Mouse (Mus musculus): ENCODE measurements around the gene Zfp853. TPM values are rescaled to one million over a fixed set of nuclear protein-coding genes. Genes with fewer than 3 reads are reported as not detected.

The Zfp853 gene
- total and polyA plus RNA-seq, 3 experiments = 0.08 to 0.14 TPM; not detected in 1

Other genes starting within 250 kb of the Zfp853 start
- 16.4 and 17.1 TPM in 2 replicates for gene Rnf216, start 180.6 kb downstream of the Zfp853 start, total RNA-seq (2012; rRNA removed)
- gene Rnf216, start 180.6 kb downstream of the Zfp853 start, polyA plus RNA-seq (2012; ENCODE audit: insufficient read depth in 1 of 2, insufficient read length in 2 of 2, low read depth in 1 of 2, low replicate concordance in 2 of 2, missing spikeins in 1 of 2) = 100 to 1,000 TPM in 1 of 2 experiments, 10 to 100 TPM in 1; 30.8 to 123 TPM
- gene Olfr718-ps1, start 146.0 kb downstream of the Zfp853 start, total RNA-seq (2012; rRNA removed) = 0.07 TPM in 1 of 2 replicates, not detected in the other
- under 1 TPM in 1 of 2 experiments, not detected in 1; 0.01 TPM for gene Olfr718-ps1, start 146.0 kb downstream of the Zfp853 start, polyA plus RNA-seq (2012; ENCODE audit: insufficient read depth in 1 of 2, insufficient read length in 2 of 2, low read depth in 1 of 2, low replicate concordance in 2 of 2, missing spikeins in 1 of 2)
- 5.4 and 7.5 TPM in 2 replicates for gene Rbak, start 112.8 kb downstream of the Zfp853 start, total RNA-seq (2012; rRNA removed)
- 1 to 10 TPM in 1 of 2 experiments, not detected in 1; 7.4 TPM for gene Rbak, start 112.8 kb downstream of the Zfp853 start, polyA plus RNA-seq (2012; ENCODE audit: insufficient read depth in 1 of 2, insufficient read length in 2 of 2, low read depth in 1 of 2, low replicate concordance in 2 of 2, missing spikeins in 1 of 2)
- gene Spdye4b, start 112.6 kb downstream of the Zfp853 start, total RNA-seq (2012; rRNA removed) = not detected in 2 replicates
- gene Spdye4b, start 112.6 kb downstream of the Zfp853 start, polyA plus RNA-seq (2012; ENCODE audit: insufficient read depth in 1 of 2, insufficient read length in 2 of 2, low read depth in 1 of 2, low replicate concordance in 2 of 2, missing spikeins in 1 of 2) = not detected
- gene Spdye4a, start 66.7 kb downstream of the Zfp853 start, total RNA-seq (2012; rRNA removed) = not detected in 2 replicates
- gene Spdye4a, start 66.7 kb downstream of the Zfp853 start, polyA plus RNA-seq (2012; ENCODE audit: insufficient read depth in 1 of 2, insufficient read length in 2 of 2, low read depth in 1 of 2, low replicate concordance in 2 of 2, missing spikeins in 1 of 2) = not detected
- 15.5 and 17.3 TPM in 2 replicates for gene Zfp12, start 58.5 kb downstream of the Zfp853 start, total RNA-seq (2012; rRNA removed)
- gene Zfp12, start 58.5 kb downstream of the Zfp853 start, polyA plus RNA-seq (2012; ENCODE audit: insufficient read depth in 1 of 2, insufficient read length in 2 of 2, low read depth in 1 of 2, low replicate concordance in 2 of 2, missing spikeins in 1 of 2) = 10 to 100 TPM; 15.2 to 56.3 TPM
- gene Zfp316, start 23.6 kb downstream of the Zfp853 start, total RNA-seq (2012; rRNA removed) = 3.1 and 4.8 TPM in 2 replicates
- gene Zfp316, start 23.6 kb downstream of the Zfp853 start, polyA plus RNA-seq (2012; ENCODE audit: insufficient read depth in 1 of 2, insufficient read length in 2 of 2, low read depth in 1 of 2, low replicate concordance in 2 of 2, missing spikeins in 1 of 2) = 1 to 10 TPM in 1 of 2 experiments, not detected in 1; 4.3 TPM
- gene E130309D02Rik, start 21.7 kb upstream of the Zfp853 start, total RNA-seq (2012; rRNA removed) = 51.4 and 59.3 TPM in 2 replicates
- 10 to 100 TPM in 1 of 2 experiments, not detected in 1; 92.4 TPM for gene E130309D02Rik, start 21.7 kb upstream of the Zfp853 start, polyA plus RNA-seq (2012; ENCODE audit: insufficient read depth in 1 of 2, insufficient read length in 2 of 2, low read depth in 1 of 2, low replicate concordance in 2 of 2, missing spikeins in 1 of 2)
- 16.2 and 17.6 TPM in 2 replicates for gene Zdhhc4, start 35.6 kb upstream of the Zfp853 start, total RNA-seq (2012; rRNA removed)
- 10 to 100 TPM in 1 of 2 experiments, not detected in 1; 62.1 TPM for gene Zdhhc4, start 35.6 kb upstream of the Zfp853 start, polyA plus RNA-seq (2012; ENCODE audit: insufficient read depth in 1 of 2, insufficient read length in 2 of 2, low read depth in 1 of 2, low replicate concordance in 2 of 2, missing spikeins in 1 of 2)
- 0.03 TPM in 1 of 2 replicates, not detected in the other for gene Grid2ip, start 63.7 kb upstream of the Zfp853 start, total RNA-seq (2012; rRNA removed)
- gene Grid2ip, start 63.7 kb upstream of the Zfp853 start, polyA plus RNA-seq (2012; ENCODE audit: insufficient read depth in 1 of 2, insufficient read length in 2 of 2, low read depth in 1 of 2, low replicate concordance in 2 of 2, missing spikeins in 1 of 2) = not detected
- gene Kdelr2, start 110.2 kb upstream of the Zfp853 start, total RNA-seq (2012; rRNA removed) = 62.5 and 80.5 TPM in 2 replicates
- gene Kdelr2, start 110.2 kb upstream of the Zfp853 start, polyA plus RNA-seq (2012; ENCODE audit: insufficient read depth in 1 of 2, insufficient read length in 2 of 2, low read depth in 1 of 2, low replicate concordance in 2 of 2, missing spikeins in 1 of 2) = 10 to 100 TPM in 1 of 2 experiments, not detected in 1; 94.4 TPM
- gene Daglb, start 171.0 kb upstream of the Zfp853 start, total RNA-seq (2012; rRNA removed) = 9.0 and 10.4 TPM in 2 replicates
- gene Daglb, start 171.0 kb upstream of the Zfp853 start, polyA plus RNA-seq (2012; ENCODE audit: insufficient read depth in 1 of 2, insufficient read length in 2 of 2, low read depth in 1 of 2, low replicate concordance in 2 of 2, missing spikeins in 1 of 2) = 1 to 10 TPM in 1 of 2 experiments, not detected in 1; 8.9 TPM
- 134 and 148 TPM in 2 replicates for gene Rac1, start 234.4 kb upstream of the Zfp853 start, total RNA-seq (2012; rRNA removed)
- 100 to 1,000 TPM; 105 to 251 TPM for gene Rac1, start 234.4 kb upstream of the Zfp853 start, polyA plus RNA-seq (2012; ENCODE audit: insufficient read depth in 1 of 2, insufficient read length in 2 of 2, low read depth in 1 of 2, low replicate concordance in 2 of 2, missing spikeins in 1 of 2)

Measured in MEL (cell line).